Mouse (Mus musculus) liver, embryonic 14.5 days (tissue): Measurements from ENCODE around the gene Rfpl4. TPM values are rescaled to one million over a fixed set of nuclear protein-coding genes. Genes with fewer than 3 reads are reported as not detected.

ENCODE experiments used
- ATAC-seq: fragments of 200-750 bp; cut with Nextera tagmentation; 2 replicates; pipeline ENCODE4 v1.8.0; 2017; ENCODE audit warnings: moderate number of reproducible peaks, mild to moderate bottlenecking, moderate library complexity; ENCODE audit not compliant: insufficient read depth
- DNase-seq, 3 experiments: peaks; one replicate each; pipeline ENCODE4 v3.0.0-alpha.2; 2012 to 2013; ENCODE audit warnings: low read depth in 3 of 3, low spot score in 3 of 3
- H3K27ac ChIP-seq: fragments of 300-500 bp; sonication (generic); 2 replicates; pipeline ENCODE4 v1.5.1; 2014; ENCODE audit warnings: moderate library complexity, mild to moderate bottlenecking, control low read depth, inconsistent platforms
- H3K27me3 ChIP-seq: fragments of 300-500 bp; sonication (generic); 2 replicates; pipeline ENCODE4 v1.6.1; 2014; ENCODE audit warnings: mild to moderate bottlenecking, low read length, moderate library complexity; ENCODE audit not compliant: control insufficient read depth, insufficient read depth
- H3K36me3 ChIP-seq: fragments of 300-500 bp; sonication (generic); replicated peaks from 2 replicates; pipeline ENCODE4 v1.6.1; 2014; ENCODE audit warnings: low read depth; ENCODE audit not compliant: control insufficient read depth, insufficient read depth
- H3K4me1 ChIP-seq, 2 experiments: fragments of 200-500 bp in 1 of 2; fragments of 300-500 bp in 1 of 2; sonication (generic) in 1 of 2; replicated peaks; 2 replicates each; pipeline ENCODE4 v1.6.1; 2012 to 2014; ENCODE audit warnings: antibody characterized with exemption in 1 of 2, inconsistent platforms in 1 of 2, low read length in 1 of 2; ENCODE audit not compliant: control insufficient read depth in 2 of 2, insufficient read depth in 2 of 2
- H3K4me2 ChIP-seq: fragments of 300-500 bp; sonication (generic); 2 replicates; pipeline ENCODE4 v1.6.1; 2014; ENCODE audit warnings: low read depth, mild to moderate bottlenecking, control low read depth, moderate library complexity
- H3K4me3 ChIP-seq, 2 experiments: fragments of 200-500 bp in 1 of 2; fragments of 300-500 bp in 1 of 2; sonication (generic) in 1 of 2; 2 replicates each; pipeline ENCODE4 v1.5.1; 2012 to 2014; ENCODE audit warnings: low read depth in 2 of 2, low read length in 2 of 2, mild to moderate bottlenecking in 2 of 2, control low read depth in 1 of 2, inconsistent platforms in 1 of 2, moderate library complexity in 1 of 2; ENCODE audit not compliant: insufficient read depth in 1 of 2
- H3K9ac ChIP-seq: fragments of 300-500 bp; sonication (generic); replicated peaks from 2 replicates; pipeline ENCODE4 v1.6.1; 2014; ENCODE audit warnings: mild to moderate bottlenecking, control low read depth, moderate library complexity
- H3K9me3 ChIP-seq: fragments of 300-500 bp; sonication (generic); 2 replicates; pipeline ENCODE4 v1.6.1; 2016; ENCODE audit warnings: low read length, mixed read lengths; ENCODE audit not compliant: control insufficient read depth
- CTCF ChIP-seq: IDR thresholded peaks from 2 replicates; pipeline ENCODE4 v1.5.1; 2016; ENCODE audit warnings: antibody characterized with exemption, low read depth, control low read depth
- EP300 ChIP-seq: IDR thresholded peaks from 2 replicates; pipeline ENCODE4 v1.6.1; 2016; ENCODE audit warnings: antibody characterized with exemption, low read depth
- WGBS: fragments of 180-500 bp; shearing (Covaris S2); extraction: QIAGEN DNeasy Blood & Tissue Kit; methylation state at CpG from one replicate; pipeline ENCODE4 v1.1.7; 2014; ENCODE audit not compliant: insufficient replicate concordance; 5-methylcytosine and 5-hydroxymethylcytosine counted together
- polyA plus RNA-seq, 2 experiments: library from polyadenylated mRNA; depleted of rRNA in 1 of 2; stranded (reverse) in 1 of 2; unstranded in 1 of 2; fragments of >200 nt; fragmentation: Nextera tagmentation in 1 of 2; extraction: Ambion mirVana in 1 of 2; gene quantifications; 2 replicates each; pipeline versions ENCODE4 v1.2.1 to v1.2.3; 2012 to 2014

Rfpl4 gene
- polyA plus RNA-seq, 2 experiments = not detected

- Histone ChIP-seq H3K36me3 (no peaks in the 10 kb centered on the region), H3K27me3 (no peaks in the 10 kb centered on the region), H3K9me3 (no peaks in the 10 kb centered on the region), H3K4me1 (no peaks in the 10 kb centered on the region), H3K4me2 (no peak overlapping the region), H3K9ac (no peak overlapping the region), H3K27ac (no peak overlapping the region), H3K4me3 (no peak overlapping the region)
- no peak for DNase-seq
- TF ChIP-seq CTCF (0 out of 2 replicates have a peak, but pooled peaks have one; percentile 13), EP300 (no peak)
- 68% methylated on average over 8 of the region's 8 CpGs for WGBS
- no peak for ATAC-seq
These were observed 7.4 kb downstream of the Rfpl4 start for GRCm38 (mm10) chr7:5109301-5109700.

DNA sequence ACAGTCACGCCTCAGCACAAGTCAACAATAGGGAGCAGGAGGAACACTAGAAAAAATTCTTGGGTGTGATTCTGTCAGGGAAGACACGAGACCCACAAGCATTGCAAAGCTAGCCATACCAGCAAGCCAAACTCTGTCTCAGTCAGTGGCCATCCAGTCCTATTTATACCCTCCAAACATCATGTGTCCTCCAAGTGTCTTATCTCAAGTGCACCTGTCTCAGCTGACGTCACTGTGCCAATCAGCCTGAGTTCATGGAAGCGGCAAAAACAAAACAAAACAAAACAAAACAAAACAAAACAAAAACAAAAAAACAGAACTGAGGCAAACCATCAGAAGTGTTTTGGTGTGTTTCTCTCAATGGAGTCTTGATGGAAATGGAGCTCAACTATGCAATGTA is 8.5 kb downstream of the Rfpl4 start:
- no peaks in the 10 kb centered on the region for H3K36me3 ChIP-seq
- WGBS = 51% methylated on average over 4 of the region's 4 CpGs
- H3K27me3 ChIP-seq = no peaks in the 10 kb centered on the region
- DNase-seq (no peak), ATAC-seq (no peak)
- H3K4me2 ChIP-seq = no peak overlapping the region
- TF ChIP-seq EP300 = no peak
- no peak for TF ChIP-seq CTCF
- H3K9ac ChIP-seq = no peak overlapping the region
- H3K4me1 ChIP-seq = no peaks in the 10 kb centered on the region
- H3K4me3 ChIP-seq = no peak overlapping the region
- H3K27ac ChIP-seq = no peak overlapping the region
- H3K9me3 ChIP-seq = no peaks in the 10 kb centered on the region

DNA sequence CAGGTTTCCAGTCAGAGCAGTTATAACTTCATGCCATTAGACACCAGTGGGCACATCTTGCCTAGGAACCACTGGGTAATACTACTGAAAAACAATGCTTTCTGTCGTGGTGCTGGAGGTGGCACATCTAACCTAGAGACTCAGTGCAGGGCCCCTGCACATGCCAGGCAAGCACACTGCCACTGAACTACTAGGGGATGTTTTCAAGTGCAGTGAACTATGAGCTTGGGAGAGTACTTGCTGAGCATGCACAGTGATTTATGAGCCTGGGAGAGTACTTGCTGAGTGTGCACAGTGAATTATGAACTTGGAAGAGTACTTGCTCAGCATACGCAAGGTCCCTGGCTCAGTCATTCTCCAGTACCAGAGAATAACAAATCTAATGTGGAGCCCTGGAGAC is 14.2 kb downstream of the Rfpl4 start:
- no peaks in the 10 kb centered on the region for H3K9me3 ChIP-seq
- H3K4me1 ChIP-seq = no peaks in the 10 kb centered on the region
- no peak overlapping the region for H3K27ac ChIP-seq
- H3K4me2 ChIP-seq = no peak overlapping the region
- no peaks in the 10 kb centered on the region for H3K27me3 ChIP-seq
- no peak overlapping the region for H3K9ac ChIP-seq
- ATAC-seq = no peak
- no peak for DNase-seq
- peaks cover 12% of the 10 kb centered on the region for H3K36me3 ChIP-seq
- TF ChIP-seq CTCF = no peak
- WGBS = 65% methylated on average over 2 of the region's 2 CpGs
- H3K4me3 ChIP-seq = no peak overlapping the region

GRCm38 (mm10) chr7:5101066-5101663 is 15.6 kb downstream of the Rfpl4 start:
- Histone ChIP-seq H3K27ac (no peak overlapping the region), H3K27me3 (no peaks in the 10 kb centered on the region), H3K9me3 (no peaks in the 10 kb centered on the region), H3K4me2 (no peak overlapping the region), H3K36me3 (peaks cover 22% of the 10 kb centered on the region), H3K4me3 (no peak overlapping the region), H3K4me1 (no peaks in the 10 kb centered on the region), H3K9ac (no peak overlapping the region)
- peak; percentile 22; the same call in 1 of the 2 replicates for ATAC-seq
- DNase-seq = no peak
- no peak for TF ChIP-seq CTCF
- no peak for TF ChIP-seq EP300
- WGBS = 35% methylated on average over 10 of the region's 10 CpGs

GRCm38 (mm10) chr7:5099796-5100195 is 17.0 kb downstream of the Rfpl4 start:
- TF ChIP-seq EP300 = no peak
- TF ChIP-seq CTCF = 0 out of 2 replicates have a peak, but pooled peaks have one; percentile 5
- H3K9ac ChIP-seq = no peak overlapping the region
- ATAC-seq = no peak
- no peaks in the 10 kb centered on the region for H3K9me3 ChIP-seq
- WGBS = 72% methylated on average over 3 of the region's 3 CpGs
- no peak overlapping the region for H3K4me3 ChIP-seq
- no peaks in the 10 kb centered on the region for H3K4me1 ChIP-seq
- H3K27ac ChIP-seq = no peak overlapping the region
- no peaks in the 10 kb centered on the region for H3K27me3 ChIP-seq
- no peak for DNase-seq
- no peak overlapping the region for H3K4me2 ChIP-seq
- peaks cover 36% of the 10 kb centered on the region for H3K36me3 ChIP-seq
